Mouse (Mus musculus): ENCODE measurements at regions not wholly inside any gene's neighbourhood (a gene's known extent, or its start where the extent isn't known, plus 50 kb on each side); places are given as distances from the start of the nearest gene placed in this dataset.

DNA sequence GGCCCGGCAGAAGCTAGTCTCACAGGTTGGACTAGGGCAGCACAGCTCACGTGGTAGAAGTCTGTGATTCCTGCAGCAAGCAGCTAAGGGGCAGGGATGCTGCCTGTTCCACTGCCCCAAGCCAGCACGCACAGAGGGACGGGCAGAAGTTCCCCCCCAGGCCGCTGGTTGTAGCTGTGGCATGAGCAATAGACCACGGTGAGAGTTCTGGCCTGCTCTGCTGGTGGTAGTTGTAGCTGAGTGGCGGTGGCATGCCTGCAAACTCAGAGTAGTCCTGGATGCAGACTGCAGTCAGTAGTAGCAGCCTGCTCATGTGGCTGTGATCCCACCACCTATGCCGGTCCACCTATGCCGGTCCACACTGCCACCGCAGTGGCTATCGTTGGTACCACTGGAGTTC is 71.5 kb upstream of the Rpl39l start:
- WGBS: 93% methylated on average over 11 of the region's 11 CpGs
- no peak overlapping the region for H3K9ac ChIP-seq (replicated peaks)
- no peaks in the 10 kb centered on the region for H3K27me3 ChIP-seq
- no peak overlapping the region for H3K4me3 ChIP-seq
- H3K4me2 ChIP-seq (replicated peaks): no peak overlapping the region
- H3K36me3 ChIP-seq: no peaks in the 10 kb centered on the region
- H3K9me3 ChIP-seq: no peaks in the 10 kb centered on the region
- H3K4me1 ChIP-seq: no peaks in the 10 kb centered on the region
- no peak for ATAC-seq (replicated peaks)
- H3K27ac ChIP-seq (replicated peaks): no peak overlapping the region

DNA sequence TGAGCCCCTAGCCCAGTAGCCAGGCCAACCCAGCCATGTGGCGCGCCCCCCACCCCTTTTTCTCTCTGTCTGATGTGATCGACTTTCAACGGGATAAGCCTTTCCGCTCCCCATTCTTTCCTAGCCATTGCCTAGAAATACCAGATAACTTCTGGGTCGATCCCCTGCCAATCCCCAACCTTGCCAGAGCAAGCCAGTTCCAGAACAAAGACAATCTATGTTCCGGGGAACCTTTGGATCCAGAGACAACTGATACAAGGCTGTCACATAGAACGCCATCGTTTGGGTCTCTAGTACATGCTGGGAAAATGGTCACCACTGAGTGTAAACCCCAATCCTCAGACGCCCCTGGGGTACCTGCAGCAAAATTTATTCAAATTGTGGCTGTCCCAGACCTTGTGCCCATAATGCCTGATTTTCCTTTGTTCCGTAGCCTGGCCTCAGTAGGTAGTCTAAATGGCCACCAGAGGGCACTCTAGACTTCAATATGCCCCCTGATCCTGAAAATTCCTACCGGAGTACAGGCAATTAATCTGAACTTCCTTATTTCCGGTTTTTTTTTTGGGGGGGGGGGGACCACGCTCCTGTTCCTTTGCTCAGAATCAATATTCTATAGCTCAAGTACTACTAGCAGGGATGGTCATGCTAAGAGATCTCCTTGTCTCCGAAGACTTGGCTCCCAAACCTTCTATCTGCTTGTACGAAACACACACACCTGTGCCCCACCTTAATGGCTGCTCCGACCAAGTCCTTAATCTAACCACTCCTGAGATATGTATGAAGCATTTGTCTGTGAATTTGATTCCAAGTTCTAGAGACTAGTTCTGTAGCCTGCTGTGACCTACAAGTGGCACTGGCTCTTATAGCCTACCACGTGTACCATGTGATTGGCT is 81.3 kb upstream of the Rpl39l start:
- WGBS: 56% methylated on average over 18 of the region's 18 CpGs
- Histone ChIP-seq H3K4me2 (replicated peaks) (no peak overlapping the region), H3K9me3 (no peaks in the 10 kb centered on the region), H3K4me1 (no peaks in the 10 kb centered on the region), H3K27ac (replicated peaks) (no peak overlapping the region), H3K36me3 (no peaks in the 10 kb centered on the region), H3K27me3 (no peaks in the 10 kb centered on the region), H3K9ac (replicated peaks) (no peak overlapping the region), H3K4me3 (no peak overlapping the region)
- ATAC-seq (replicated peaks): peak; percentile 53

DNA sequence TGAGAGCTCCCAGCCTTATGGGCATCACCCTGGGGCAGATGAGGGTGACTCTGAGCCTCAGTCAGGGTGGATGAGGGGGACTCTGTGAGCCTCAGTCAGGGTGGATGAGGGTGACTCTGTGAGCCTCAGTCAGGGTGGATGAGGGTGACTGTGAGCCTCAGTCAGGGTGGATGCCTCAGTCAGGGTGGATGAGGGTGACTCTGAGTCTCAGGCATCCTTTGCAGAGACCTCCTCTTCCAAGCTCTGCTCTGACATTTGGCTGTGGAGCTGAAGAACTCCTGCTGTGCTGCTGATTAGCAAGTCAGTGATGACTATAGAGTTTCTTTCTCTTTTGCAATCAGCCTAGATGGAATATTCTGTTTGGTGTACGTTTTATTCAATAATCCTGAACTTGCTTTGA is 83.7 kb upstream of the Rpl39l start:
- WGBS: 12% methylated on average over 1 of the region's 1 CpGs
- Histone ChIP-seq H3K4me2 (replicated peaks) (no peak overlapping the region), H3K4me1 (no peaks in the 10 kb centered on the region), H3K9me3 (no peaks in the 10 kb centered on the region), H3K9ac (replicated peaks) (no peak overlapping the region), H3K36me3 (no peaks in the 10 kb centered on the region), H3K27me3 (no peaks in the 10 kb centered on the region), H3K27ac (replicated peaks) (no peak overlapping the region), H3K4me3 (no peak overlapping the region)
- no peak for ATAC-seq (replicated peaks)

DNA sequence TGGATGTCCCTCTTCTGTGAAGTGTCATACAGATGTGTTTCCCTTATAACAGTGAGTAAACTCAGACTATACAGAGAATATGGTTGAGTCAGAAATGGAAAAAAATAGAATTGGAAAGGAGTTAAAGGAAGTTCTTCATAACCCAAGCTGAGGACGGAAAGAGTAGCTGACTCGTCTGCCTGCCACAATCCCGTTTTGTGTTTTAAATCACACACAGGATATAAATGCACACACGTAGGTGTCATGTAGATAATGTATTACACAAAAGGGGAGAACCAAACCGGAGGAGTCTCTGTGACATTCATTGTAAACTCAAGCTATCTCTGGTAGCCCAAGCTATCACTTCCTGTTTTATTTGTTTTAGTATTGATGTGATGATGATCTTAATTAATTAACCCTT is 84.6 kb upstream of the Rpl39l start:
- H3K4me1 ChIP-seq: no peaks in the 10 kb centered on the region
- H3K4me2 ChIP-seq (replicated peaks): no peak overlapping the region
- no peak overlapping the region for H3K9ac ChIP-seq (replicated peaks)
- WGBS: 86% methylated on average over 5 of the region's 5 CpGs
- no peaks in the 10 kb centered on the region for H3K9me3 ChIP-seq
- no peaks in the 10 kb centered on the region for H3K27me3 ChIP-seq
- no peak for ATAC-seq (replicated peaks)
- H3K4me3 ChIP-seq: no peak overlapping the region
- H3K27ac ChIP-seq (replicated peaks): no peak overlapping the region
- H3K36me3 ChIP-seq: no peaks in the 10 kb centered on the region

DNA sequence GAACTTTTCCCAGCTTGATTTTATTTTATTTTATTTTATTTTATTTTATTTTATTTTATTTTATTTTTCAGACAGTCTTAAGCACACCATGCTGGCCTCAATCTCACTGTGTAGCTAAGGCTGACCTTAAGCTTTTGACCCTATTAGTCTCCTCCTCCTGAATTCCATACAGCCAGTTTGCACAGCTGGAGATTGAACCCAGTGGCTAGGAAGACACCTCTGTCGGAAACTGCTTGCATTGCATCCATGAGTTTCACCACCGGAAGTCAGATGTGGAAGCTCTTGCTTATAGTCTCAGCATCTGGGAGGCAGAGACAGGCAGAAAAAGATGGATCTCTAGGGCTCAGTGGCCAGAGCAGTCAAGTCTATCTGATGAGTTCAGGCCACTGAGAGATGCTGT is 86.4 kb upstream of the Grin2a start:
- no peak overlapping the region for H3K4me3 ChIP-seq
- no peak overlapping the region for H3K27ac ChIP-seq (replicated peaks)
- no peaks in the 10 kb centered on the region for H3K36me3 ChIP-seq
- H3K4me2 ChIP-seq (replicated peaks): no peak overlapping the region
- no peaks in the 10 kb centered on the region for H3K27me3 ChIP-seq
- WGBS: 78% methylated on average over 2 of the region's 2 CpGs
- no peaks in the 10 kb centered on the region for H3K9me3 ChIP-seq
- ATAC-seq (replicated peaks): no peak
- H3K4me1 ChIP-seq: no peaks in the 10 kb centered on the region
- H3K9ac ChIP-seq (replicated peaks): no peak overlapping the region

DNA sequence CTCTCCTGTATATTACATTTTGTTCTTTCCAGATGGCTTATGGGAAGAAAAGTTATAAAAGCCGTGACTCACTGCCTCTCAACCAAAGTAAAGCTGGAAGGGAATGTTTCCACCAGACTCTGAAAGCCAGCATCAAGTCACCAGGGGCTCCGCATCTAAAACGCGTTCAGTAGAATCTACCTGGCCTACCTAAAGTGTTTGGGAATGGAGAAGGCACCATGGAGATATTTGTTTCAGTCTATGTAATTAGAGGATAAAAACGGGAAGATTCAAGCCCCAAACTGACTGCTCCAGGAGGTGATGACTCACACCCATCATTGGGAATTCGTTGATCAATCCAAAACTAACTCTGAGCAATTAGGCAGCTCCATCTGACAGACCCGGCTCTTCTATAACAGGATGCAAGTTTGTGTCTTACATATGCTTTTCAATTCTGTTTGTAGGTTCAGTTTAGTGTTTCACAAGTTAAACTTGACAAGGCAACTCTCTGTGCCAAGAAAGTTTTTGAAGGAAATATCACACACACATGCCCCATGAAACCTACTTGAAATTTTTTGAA is 84.8 kb upstream of the Grin2a start:
- Histone ChIP-seq H3K9me3 (no peaks in the 10 kb centered on the region), H3K27me3 (no peaks in the 10 kb centered on the region), H3K4me1 (no peaks in the 10 kb centered on the region), H3K36me3 (no peaks in the 10 kb centered on the region), H3K27ac (replicated peaks) (no peak overlapping the region), H3K9ac (replicated peaks) (no peak overlapping the region), H3K4me3 (no peak overlapping the region), H3K4me2 (replicated peaks) (no peak overlapping the region)
- 86% methylated on average over 7 of the region's 7 CpGs for WGBS
- no peak for ATAC-seq (replicated peaks)

DNA sequence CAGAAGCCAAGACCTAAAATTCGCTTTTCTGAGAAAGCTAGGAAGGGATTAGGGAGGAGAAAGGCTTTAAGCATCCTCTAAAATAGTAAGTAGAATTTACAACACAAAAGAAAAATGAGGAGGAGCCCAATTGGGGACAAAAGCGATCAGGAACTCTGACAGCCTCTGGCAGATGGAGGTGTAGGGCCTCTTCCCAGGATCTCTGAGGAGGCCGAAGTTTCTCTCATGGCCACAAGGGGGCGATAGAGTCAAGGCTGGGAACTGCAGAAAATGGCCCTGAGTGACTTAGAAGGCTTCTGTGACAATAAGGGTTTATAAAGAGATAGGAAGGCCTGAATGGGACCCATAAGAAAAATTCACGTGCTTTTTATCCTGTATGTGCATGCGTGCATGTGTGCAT is 77.8 kb upstream of the Grin2a start:
- Histone ChIP-seq H3K9ac (replicated peaks) (no peak overlapping the region), H3K27ac (replicated peaks) (no peak overlapping the region), H3K27me3 (no peaks in the 10 kb centered on the region), H3K4me1 (no peaks in the 10 kb centered on the region), H3K4me3 (no peak overlapping the region), H3K4me2 (replicated peaks) (no peak overlapping the region), H3K9me3 (no peaks in the 10 kb centered on the region), H3K36me3 (no peaks in the 10 kb centered on the region)
- peak; percentile 32; the same call in 1 of the 2 replicates for ATAC-seq (replicated peaks)
- 20% methylated on average over 6 of the region's 6 CpGs for WGBS

DNA sequence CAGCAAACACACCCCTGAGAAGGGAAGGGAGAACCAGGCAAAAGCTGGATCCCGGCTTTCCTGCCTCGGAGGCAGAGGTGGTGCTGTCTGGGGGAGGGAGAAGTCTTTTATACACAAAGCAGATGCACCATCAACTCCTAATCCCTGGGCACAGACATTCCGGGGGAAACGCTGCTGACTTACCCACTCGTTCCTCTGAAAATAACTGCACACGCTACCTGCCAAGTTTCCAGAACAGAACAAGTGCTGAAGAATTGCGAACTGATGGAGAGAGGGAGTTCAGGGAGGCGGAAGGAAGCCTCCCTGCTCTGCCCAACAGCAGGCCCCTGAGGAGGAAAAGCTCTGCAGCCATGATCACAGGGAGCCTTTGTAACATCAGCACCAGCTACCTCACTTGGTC is 68.1 kb upstream of the Grin2a start:
- no peak overlapping the region for H3K4me2 ChIP-seq (replicated peaks)
- H3K4me3 ChIP-seq: no peak overlapping the region
- no peak overlapping the region for H3K9ac ChIP-seq (replicated peaks)
- no peak for ATAC-seq (replicated peaks)
- 71% methylated on average over 8 of the region's 8 CpGs for WGBS
- no peaks in the 10 kb centered on the region for H3K4me1 ChIP-seq
- no peaks in the 10 kb centered on the region for H3K9me3 ChIP-seq
- no peak overlapping the region for H3K27ac ChIP-seq (replicated peaks)
- no peaks in the 10 kb centered on the region for H3K36me3 ChIP-seq
- H3K27me3 ChIP-seq: no peaks in the 10 kb centered on the region

DNA sequence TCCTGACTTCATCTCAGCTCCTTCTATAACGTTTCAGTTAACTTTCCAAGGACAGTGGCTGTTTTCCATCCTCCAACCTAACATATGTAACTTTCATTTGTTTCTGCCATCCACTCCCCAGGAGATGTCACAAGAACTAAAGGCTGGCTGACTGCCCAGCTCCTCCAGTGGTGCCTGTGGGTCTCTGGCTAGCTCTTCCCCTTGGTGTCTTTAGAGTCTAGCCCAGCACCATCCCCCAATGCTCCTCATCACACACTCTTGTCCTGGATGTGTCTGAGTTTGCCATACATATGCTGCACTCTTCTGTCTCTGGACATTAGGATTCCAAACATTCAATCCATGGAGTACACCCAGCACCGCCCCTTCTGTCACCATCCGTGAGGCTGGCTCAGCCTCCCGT is 62.7 kb upstream of the Grin2a start:
- H3K9ac ChIP-seq (replicated peaks): no peak overlapping the region
- no peak overlapping the region for H3K4me3 ChIP-seq
- no peak overlapping the region for H3K4me2 ChIP-seq (replicated peaks)
- no peak overlapping the region for H3K27ac ChIP-seq (replicated peaks)
- H3K4me1 ChIP-seq: no peaks in the 10 kb centered on the region
- no peaks in the 10 kb centered on the region for H3K36me3 ChIP-seq
- no peaks in the 10 kb centered on the region for H3K9me3 ChIP-seq
- 79% methylated on average over 4 of the region's 4 CpGs for WGBS
- no peak for ATAC-seq (replicated peaks)
- no peaks in the 10 kb centered on the region for H3K27me3 ChIP-seq

Data from forebrain, embryonic 15.5 days (tissue).